Mouse (Mus musculus): ENCODE data around the gene Csrp3. TPM values are rescaled to one million over a fixed set of nuclear protein-coding genes. Genes with fewer than 3 reads are reported as not detected.

The Csrp3 gene
- total and polyA plus RNA-seq, 3 experiments, result 1.7 to 2.3 TPM; not detected in 1

DNA sequence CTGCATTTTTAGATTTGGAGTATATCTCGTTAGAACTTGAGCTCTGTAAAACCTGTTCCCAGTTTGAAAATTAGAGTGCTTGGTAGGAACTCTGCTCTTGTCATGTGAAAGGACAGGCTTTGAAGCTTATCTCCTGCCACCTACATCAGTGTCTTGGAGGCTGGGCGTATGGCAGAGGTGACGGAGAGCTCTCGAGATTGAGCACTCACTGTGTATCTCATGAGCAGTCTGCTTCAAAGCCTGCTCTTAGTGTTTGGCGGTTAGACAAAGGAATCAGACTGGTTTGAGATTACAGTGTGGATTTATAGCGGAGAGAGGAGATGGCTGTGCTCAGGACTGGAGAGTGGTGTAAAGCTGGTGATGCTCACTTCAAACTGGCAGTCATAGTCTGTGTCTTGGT lies 22.7 kb downstream of the Csrp3 start:
- H3K36me3 ChIP-seq (replicated peaks in 1 of 2; ENCODE audit: control insufficient read depth in 1 of 2, insufficient read depth in 1 of 2, low read length in 1 of 2), result peaks cover 31 to 77% of the 10 kb centered on the region in 2 experiments
- DNase-seq (ENCODE audit: extremely low read depth), result no peak
- no peaks in the 10 kb centered on the region for H3K27me3 ChIP-seq (replicated peaks)
- H3K9ac ChIP-seq (ENCODE audit: insufficient read depth, low read depth), result no peak overlapping the region
- no peaks in the 10 kb centered on the region for H3K9me3 ChIP-seq (replicated peaks; ENCODE audit: low read length)
- H3K79me2 ChIP-seq (replicated peaks; ENCODE audit: control insufficient read depth, extremely low read depth, insufficient read depth, poor library complexity, severe bottlenecking), result no peaks in the 10 kb centered on the region
- TF ChIP-seq JUN (IDR thresholded peaks at IDR 0.05; ENCODE audit: insufficient read depth, low read depth, low read length), result no peak
- TF ChIP-seq TCF12 (IDR thresholded peaks at IDR 0.05; ENCODE audit: low read depth, low read length), result no peak
- no peak for TF ChIP-seq PAX5 (IDR thresholded peaks at IDR 0.05; ENCODE audit: low read length)
- no peak for TF ChIP-seq BHLHE40 (IDR thresholded peaks at IDR 0.05; ENCODE audit: low read depth, low read length)
- TF ChIP-seq TBP (conservative IDR thresholded peaks at IDR 0.05; ENCODE audit: low read depth, low read length), result no peak
- no peak for TF ChIP-seq ZNF384 (IDR thresholded peaks at IDR 0.05; ENCODE audit: low read depth, low read length)
- no peak for TF ChIP-seq USF2 (conservative IDR thresholded peaks at IDR 0.05; ENCODE audit: low read depth, low read length)
- no peak for TF ChIP-seq ZMIZ1 (IDR thresholded peaks at IDR 0.05; ENCODE audit: low read depth, low read length)
- dilution Hi-C loops (cut with MboI; ENCODE audit: extremely low pct_ligation_motif_present, extremely low pct_unique_long_range_greater_than_20kb, low sequenced_read_pairs) (no loop called here), in situ Hi-C loops (cut with MboI; ENCODE audit: low pct_ligation_motif_present, low pct_unique_long_range_greater_than_20kb, low sequenced_read_pairs) (no loop called here)
- no peak overlapping the region for H3K4me3 ChIP-seq (replicated peaks in 1 of 3; ENCODE audit: low read depth in 2 of 3, low read length in 2 of 3, poor library complexity in 1 of 3)
- H3K4me1 ChIP-seq (ENCODE audit: control insufficient read depth in 1 of 2, insufficient read depth in 2 of 2), result peaks cover 0 to 5% of the 10 kb centered on the region in 2 experiments; a peak in 1 of 4 replicates
- no peak overlapping the region for H3K4me2 ChIP-seq (ENCODE audit: insufficient read depth, low read depth, poor library complexity, severe bottlenecking)
- no peak overlapping the region for H3K27ac ChIP-seq (ENCODE audit: insufficient read depth, low read depth)

DNA sequence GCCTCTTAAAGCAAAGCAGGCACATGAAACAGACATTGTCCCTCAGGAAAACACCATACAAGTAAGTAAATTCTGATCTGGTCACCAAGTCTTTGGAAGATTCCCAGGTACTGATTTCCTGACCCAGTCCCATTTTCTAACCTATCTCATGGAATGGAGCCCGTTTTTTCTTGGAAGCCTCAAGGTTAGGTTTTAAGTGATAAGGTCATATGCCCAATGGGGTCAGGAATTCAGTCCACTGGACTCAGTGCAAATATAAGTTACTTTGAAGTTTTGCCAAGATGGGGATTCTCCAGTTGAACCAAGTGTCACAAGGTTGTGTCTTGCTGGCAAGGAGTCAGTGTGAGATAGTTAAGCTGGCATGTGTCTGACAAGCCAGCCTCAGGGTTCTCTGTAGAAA lies 23.2 kb downstream of the Csrp3 start:
- TF ChIP-seq GABPA (IDR thresholded peaks at IDR 0.05; ENCODE audit: insufficient replicate concordance, low read depth, low read length) (no peak), CHD2 (IDR thresholded peaks at IDR 0.05; ENCODE audit: low read length) (no peak), JUN (IDR thresholded peaks at IDR 0.05; ENCODE audit: insufficient read depth, low read depth, low read length) (no peak), MEF2A (IDR thresholded peaks at IDR 0.05; ENCODE audit: borderline replicate concordance, low read depth, low read length) (no peak), HCFC1 (IDR thresholded peaks at IDR 0.05; ENCODE audit: low read depth, low read length) (no peak), EP300 (IDR thresholded peaks at IDR 0.05; ENCODE audit: low read length) (no peak), ZC3H11A (IDR thresholded peaks at IDR 0.05; ENCODE audit: low read depth, low read length) (no peak), UBTF (IDR thresholded peaks at IDR 0.05; ENCODE audit: low read depth, low read length) (no peak), IRF4 (IDR thresholded peaks at IDR 0.05; ENCODE audit: low read depth, low read length) (no peak), RAD21 (IDR thresholded peaks at IDR 0.05; ENCODE audit: low read depth, low read length) (no peak), PAX5 (IDR thresholded peaks at IDR 0.05; ENCODE audit: low read length) (no peak), USF1 (IDR thresholded peaks at IDR 0.05; ENCODE audit: low read depth, low read length) (no peak), USF2 (conservative IDR thresholded peaks at IDR 0.05; ENCODE audit: low read depth, low read length) (no peak), ZNF384 (IDR thresholded peaks at IDR 0.05; ENCODE audit: low read depth, low read length) (no peak), MXI1 (IDR thresholded peaks at IDR 0.05; ENCODE audit: low read depth, low read length) (no peak), ETS1 (conservative IDR thresholded peaks at IDR 0.05; ENCODE audit: low read depth, low read length) (no peak), MAZ (IDR thresholded peaks at IDR 0.05; ENCODE audit: low read depth, low read length) (no peak), POLR2A (IDR thresholded peaks at IDR 0.05; ENCODE audit: low read depth, low read length) (no peak), TCF12 (IDR thresholded peaks at IDR 0.05; ENCODE audit: low read depth, low read length) (no peak), ZKSCAN1 (IDR thresholded peaks at IDR 0.05; ENCODE audit: borderline replicate concordance, low read depth, low read length) (no peak)

More for the DNA sequence above, 23.2 kb downstream of the Csrp3 start:
- Histone ChIP-seq H3K27ac (ENCODE audit: insufficient read depth, low read depth) (no peak overlapping the region), H3K79me2 (replicated peaks; ENCODE audit: control insufficient read depth, extremely low read depth, insufficient read depth, poor library complexity, severe bottlenecking) (no peaks in the 10 kb centered on the region), H3K9ac (ENCODE audit: insufficient read depth, low read depth) (no peak overlapping the region), H3K9me3 (replicated peaks; ENCODE audit: low read length) (no peaks in the 10 kb centered on the region), H3K4me3 (replicated peaks in 1 of 3; ENCODE audit: low read depth in 2 of 3, low read length in 2 of 3, poor library complexity in 1 of 3) (no peak overlapping the region), H3K4me1 (ENCODE audit: control insufficient read depth in 1 of 2, insufficient read depth in 2 of 2) (peaks cover 0 to 5% of the 10 kb centered on the region in 2 experiments; a peak in 1 of 4 replicates), H3K4me2 (ENCODE audit: insufficient read depth, low read depth, poor library complexity, severe bottlenecking) (no peak overlapping the region), H3K36me3 (replicated peaks in 1 of 2; ENCODE audit: control insufficient read depth in 1 of 2, insufficient read depth in 1 of 2, low read length in 1 of 2) (peaks cover 32 to 80% of the 10 kb centered on the region in 2 experiments), H3K27me3 (replicated peaks) (no peaks in the 10 kb centered on the region)
- in situ Hi-C loops (cut with MboI; ENCODE audit: low pct_ligation_motif_present, low pct_unique_long_range_greater_than_20kb, low sequenced_read_pairs) (no loop called here), dilution Hi-C loops (cut with MboI; ENCODE audit: extremely low pct_ligation_motif_present, extremely low pct_unique_long_range_greater_than_20kb, low sequenced_read_pairs) (no loop called here)
- DNase-seq (ENCODE audit: extremely low read depth), result no peak

Measured in CH12.LX (cell line).